Mouse (Mus musculus): Measurements from ENCODE around the gene Arhgap30. TPM values are rescaled to one million over a fixed set of nuclear protein-coding genes. Genes with fewer than 3 reads are reported as not detected.

Gene Arhgap30
- polyA plus RNA-seq, 1 experiment: 4.8 TPM

- Histone ChIP-seq H3K4me3 (ENCODE audit: insufficient read depth, low read depth, low read length) (peak overlapping the region; percentile 81), H3K27ac (ENCODE audit: insufficient read depth, low read depth, low read length) (peak overlapping the region; percentile 88), H3K27me3 (replicated peaks; ENCODE audit: control insufficient read depth, insufficient read depth, low read length) (no peaks in the 10 kb centered on the region), H3K4me1 (ENCODE audit: control insufficient read depth, insufficient read depth, low read length) (peaks cover 28% of the 10 kb centered on the region), H3K36me3 (ENCODE audit: control insufficient read depth, insufficient read depth, low read length) (no peaks in the 10 kb centered on the region)
- peak; percentile 63 for DNase-seq
- TF ChIP-seq POLR2A (IDR thresholded peaks at IDR 0.05; ENCODE audit: low read depth, low read length): no peak
- no peak for TF ChIP-seq CTCF (conservative IDR thresholded peaks at IDR 0.05; ENCODE audit: insufficient read depth, insufficient read length, low read depth, low read length)
- 17% methylated on average over 8 of the region's 8 CpGs for WGBS
Measured at GRCm38 (mm10) chr1:171439072-171439471, 50.3 kb downstream of the Arhgap30 start.

- Histone ChIP-seq H3K27me3 (replicated peaks; ENCODE audit: control insufficient read depth, insufficient read depth, low read length) (no peaks in the 10 kb centered on the region), H3K4me1 (ENCODE audit: control insufficient read depth, insufficient read depth, low read length) (peaks cover 28% of the 10 kb centered on the region), H3K36me3 (ENCODE audit: control insufficient read depth, insufficient read depth, low read length) (no peaks in the 10 kb centered on the region), H3K27ac (ENCODE audit: insufficient read depth, low read depth, low read length) (peak overlapping the region; percentile 92), H3K4me3 (ENCODE audit: insufficient read depth, low read depth, low read length) (peak overlapping the region; percentile 8; the same call in 1 of the 2 replicates)
- 4% methylated on average over 9 of the region's 9 CpGs for WGBS
- DNase-seq: peak; percentile 94
- TF ChIP-seq POLR2A (IDR thresholded peaks at IDR 0.05; ENCODE audit: low read depth, low read length) (no peak), CTCF (conservative IDR thresholded peaks at IDR 0.05; ENCODE audit: insufficient read depth, insufficient read length, low read depth, low read length) (no peak)
Measured at GRCm38 (mm10) chr1:171440025-171440725, 51.4 kb downstream of the Arhgap30 start.

- TF ChIP-seq CTCF (conservative IDR thresholded peaks at IDR 0.05; ENCODE audit: insufficient read depth, insufficient read length, low read depth, low read length) (no peak), POLR2A (IDR thresholded peaks at IDR 0.05; ENCODE audit: low read depth, low read length) (no peak)
- peak; percentile 70 for DNase-seq
- Histone ChIP-seq H3K36me3 (ENCODE audit: control insufficient read depth, insufficient read depth, low read length) (no peaks in the 10 kb centered on the region), H3K27ac (ENCODE audit: insufficient read depth, low read depth, low read length) (peak overlapping the region; percentile 92), H3K4me3 (ENCODE audit: insufficient read depth, low read depth, low read length) (peak overlapping the region; percentile 18; the same call in 1 of the 2 replicates), H3K4me1 (ENCODE audit: control insufficient read depth, insufficient read depth, low read length) (peaks cover 23% of the 10 kb centered on the region), H3K27me3 (replicated peaks; ENCODE audit: control insufficient read depth, insufficient read depth, low read length) (no peaks in the 10 kb centered on the region)
- WGBS: 33% methylated on average over 7 of the region's 7 CpGs
Measured at GRCm38 (mm10) chr1:171441466-171442412, 53.0 kb downstream of the Arhgap30 start.

GRCm38 (mm10) chr1:171442413-171442760 lies 53.6 kb downstream of the Arhgap30 start:
- Histone ChIP-seq H3K27me3 (replicated peaks; ENCODE audit: control insufficient read depth, insufficient read depth, low read length) (no peaks in the 10 kb centered on the region), H3K4me3 (ENCODE audit: insufficient read depth, low read depth, low read length) (peak overlapping the region; percentile 18; the same call in 1 of the 2 replicates), H3K27ac (ENCODE audit: insufficient read depth, low read depth, low read length) (peak overlapping the region; percentile 92), H3K4me1 (ENCODE audit: control insufficient read depth, insufficient read depth, low read length) (peaks cover 23% of the 10 kb centered on the region), H3K36me3 (ENCODE audit: control insufficient read depth, insufficient read depth, low read length) (no peaks in the 10 kb centered on the region)
- peak; percentile 70 for DNase-seq
- 41% methylated on average over 8 of the region's 8 CpGs for WGBS
- TF ChIP-seq POLR2A (IDR thresholded peaks at IDR 0.05; ENCODE audit: low read depth, low read length) (no peak), CTCF (conservative IDR thresholded peaks at IDR 0.05; ENCODE audit: insufficient read depth, insufficient read length, low read depth, low read length) (no peak)

GRCm38 (mm10) chr1:171445050-171445449 lies 56.3 kb downstream of the Arhgap30 start:
- H3K4me1 ChIP-seq (ENCODE audit: control insufficient read depth, insufficient read depth, low read length): peaks cover 23% of the 10 kb centered on the region
- H3K27me3 ChIP-seq (replicated peaks; ENCODE audit: control insufficient read depth, insufficient read depth, low read length): no peaks in the 10 kb centered on the region
- no peak for DNase-seq
- no peak for TF ChIP-seq POLR2A (IDR thresholded peaks at IDR 0.05; ENCODE audit: low read depth, low read length)
- TF ChIP-seq CTCF (conservative IDR thresholded peaks at IDR 0.05; ENCODE audit: insufficient read depth, insufficient read length, low read depth, low read length): no peak
- no peak overlapping the region for H3K27ac ChIP-seq (ENCODE audit: insufficient read depth, low read depth, low read length)
- H3K4me3 ChIP-seq (ENCODE audit: insufficient read depth, low read depth, low read length): no peak overlapping the region
- no peaks in the 10 kb centered on the region for H3K36me3 ChIP-seq (ENCODE audit: control insufficient read depth, insufficient read depth, low read length)
- WGBS: 74% methylated on average over 5 of the region's 5 CpGs

GRCm38 (mm10) chr1:171446854-171447253 lies 58.1 kb downstream of the Arhgap30 start:
- H3K4me3 ChIP-seq (ENCODE audit: insufficient read depth, low read depth, low read length): no peak overlapping the region
- WGBS: 50% methylated on average over 7 of the region's 7 CpGs
- no peaks in the 10 kb centered on the region for H3K27me3 ChIP-seq (replicated peaks; ENCODE audit: control insufficient read depth, insufficient read depth, low read length)
- no peak overlapping the region for H3K27ac ChIP-seq (ENCODE audit: insufficient read depth, low read depth, low read length)
- H3K36me3 ChIP-seq (ENCODE audit: control insufficient read depth, insufficient read depth, low read length): no peaks in the 10 kb centered on the region
- DNase-seq: no peak
- TF ChIP-seq CTCF (conservative IDR thresholded peaks at IDR 0.05; ENCODE audit: insufficient read depth, insufficient read length, low read depth, low read length) (no peak), POLR2A (IDR thresholded peaks at IDR 0.05; ENCODE audit: low read depth, low read length) (no peak)
- H3K4me1 ChIP-seq (ENCODE audit: control insufficient read depth, insufficient read depth, low read length): peaks cover 9% of the 10 kb centered on the region

GRCm38 (mm10) chr1:171447692-171448091 lies 58.9 kb downstream of the Arhgap30 start:
- peak overlapping the region; percentile 10; the same call in 1 of the 2 replicates for H3K4me3 ChIP-seq (ENCODE audit: insufficient read depth, low read depth, low read length)
- WGBS: 18% methylated on average over 10 of the region's 10 CpGs
- no peak for TF ChIP-seq CTCF (conservative IDR thresholded peaks at IDR 0.05; ENCODE audit: insufficient read depth, insufficient read length, low read depth, low read length)
- no peak for TF ChIP-seq POLR2A (IDR thresholded peaks at IDR 0.05; ENCODE audit: low read depth, low read length)
- H3K27me3 ChIP-seq (replicated peaks; ENCODE audit: control insufficient read depth, insufficient read depth, low read length): no peaks in the 10 kb centered on the region
- peaks cover 6% of the 10 kb centered on the region for H3K4me1 ChIP-seq (ENCODE audit: control insufficient read depth, insufficient read depth, low read length)
- H3K27ac ChIP-seq (ENCODE audit: insufficient read depth, low read depth, low read length): peak overlapping the region; percentile 0; the same call in 1 of the 2 replicates
- no peaks in the 10 kb centered on the region for H3K36me3 ChIP-seq (ENCODE audit: control insufficient read depth, insufficient read depth, low read length)
- no peak for DNase-seq

Measured in kidney, adult 2 months (tissue).